Mouse (Mus musculus): ENCODE data around the gene Inhbb. TPM values are rescaled to one million over a fixed set of nuclear protein-coding genes. Genes with fewer than 3 reads are reported as not detected.
A peak's percentile ranks its signal among the peaks of the same experiment; 100 is the strongest.

Gene Inhbb
- polyA plus RNA-seq, 1 experiment, result 3.6 TPM

DNA sequence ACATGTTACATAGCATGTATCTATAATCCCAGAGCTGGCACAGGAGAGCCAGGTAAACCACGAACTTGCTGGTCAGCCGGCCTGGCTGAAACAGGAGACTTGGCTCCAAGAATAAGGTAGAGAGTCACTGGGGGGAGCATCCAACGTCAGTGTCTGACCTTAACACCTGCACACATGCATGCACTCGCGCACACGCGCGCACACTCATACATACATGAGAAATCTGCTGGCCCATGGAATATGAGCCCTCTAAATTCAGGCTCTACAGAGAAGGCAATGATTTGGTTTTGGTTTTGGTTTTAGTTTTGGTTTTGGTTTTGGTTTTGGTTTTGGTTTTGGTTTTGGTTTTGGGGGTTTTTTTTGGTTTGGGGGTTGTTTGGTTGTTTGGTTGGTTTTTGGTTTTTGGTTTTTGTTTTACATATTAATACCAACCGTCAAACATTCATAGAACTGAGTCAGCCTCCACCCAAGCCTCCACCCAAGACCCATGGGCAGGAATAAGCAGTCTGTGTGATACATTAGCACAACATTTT, 16.1 kb upstream of the Inhbb start:
- Histone ChIP-seq H3K4me3 (ENCODE audit: control insufficient read depth, insufficient read depth, low read length) (no peak overlapping the region), H3K4me1 (replicated peaks; ENCODE audit: control insufficient read depth, insufficient read depth, low read length) (no peaks in the 10 kb centered on the region), H3K36me3 (ENCODE audit: control insufficient read depth, insufficient read depth, low read length) (no peaks in the 10 kb centered on the region), H3K27ac (ENCODE audit: control insufficient read depth, insufficient read depth, low read length) (no peak overlapping the region; the same call in 1 of the 2 replicates), H3K27me3 (ENCODE audit: control insufficient read depth, insufficient read depth, low read length) (no peaks in the 10 kb centered on the region)
- WGBS, result 92% methylated on average over 9 of the region's 9 CpGs
- DNase-seq, result no peak
- TF ChIP-seq CTCF (IDR thresholded peaks at IDR 0.05; ENCODE audit: borderline replicate concordance, control insufficient read depth, extremely low read depth, insufficient read depth, low read length, poor library complexity), result no peak
- no peak for TF ChIP-seq POLR2A (IDR thresholded peaks at IDR 0.05; ENCODE audit: control insufficient read depth, extremely low read depth, insufficient read depth, low read length, poor library complexity)

DNA sequence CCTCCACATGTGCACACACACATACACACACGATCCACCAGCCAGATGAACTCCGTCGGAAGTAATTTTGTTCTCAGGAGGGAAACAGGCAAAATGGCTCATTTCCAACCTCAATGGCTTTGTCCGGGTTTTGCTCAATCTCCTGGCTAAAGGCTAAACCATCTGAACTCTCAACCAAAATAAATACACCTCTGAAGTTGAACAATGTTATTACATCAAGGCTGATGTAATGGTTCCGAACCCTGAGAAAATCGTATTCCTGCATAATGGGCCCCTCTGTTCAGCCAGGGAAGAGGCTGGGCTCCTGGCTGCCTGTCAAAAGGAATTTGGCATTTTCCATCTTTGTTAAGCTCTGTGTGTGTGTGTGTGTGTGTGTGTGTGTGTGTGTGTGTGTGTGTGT, 15.4 kb upstream of the Inhbb start:
- TF ChIP-seq CTCF (IDR thresholded peaks at IDR 0.05; ENCODE audit: borderline replicate concordance, control insufficient read depth, extremely low read depth, insufficient read depth, low read length, poor library complexity) (no peak), POLR2A (IDR thresholded peaks at IDR 0.05; ENCODE audit: control insufficient read depth, extremely low read depth, insufficient read depth, low read length, poor library complexity) (no peak)
- H3K36me3 ChIP-seq (ENCODE audit: control insufficient read depth, insufficient read depth, low read length), result no peaks in the 10 kb centered on the region
- no peak overlapping the region for H3K4me3 ChIP-seq (ENCODE audit: control insufficient read depth, insufficient read depth, low read length)
- H3K27me3 ChIP-seq (ENCODE audit: control insufficient read depth, insufficient read depth, low read length), result no peaks in the 10 kb centered on the region
- 92% methylated on average over 6 of the region's 6 CpGs for WGBS
- no peak for DNase-seq
- H3K27ac ChIP-seq (ENCODE audit: control insufficient read depth, insufficient read depth, low read length), result no peak overlapping the region
- no peaks in the 10 kb centered on the region for H3K4me1 ChIP-seq (replicated peaks; ENCODE audit: control insufficient read depth, insufficient read depth, low read length)

DNA sequence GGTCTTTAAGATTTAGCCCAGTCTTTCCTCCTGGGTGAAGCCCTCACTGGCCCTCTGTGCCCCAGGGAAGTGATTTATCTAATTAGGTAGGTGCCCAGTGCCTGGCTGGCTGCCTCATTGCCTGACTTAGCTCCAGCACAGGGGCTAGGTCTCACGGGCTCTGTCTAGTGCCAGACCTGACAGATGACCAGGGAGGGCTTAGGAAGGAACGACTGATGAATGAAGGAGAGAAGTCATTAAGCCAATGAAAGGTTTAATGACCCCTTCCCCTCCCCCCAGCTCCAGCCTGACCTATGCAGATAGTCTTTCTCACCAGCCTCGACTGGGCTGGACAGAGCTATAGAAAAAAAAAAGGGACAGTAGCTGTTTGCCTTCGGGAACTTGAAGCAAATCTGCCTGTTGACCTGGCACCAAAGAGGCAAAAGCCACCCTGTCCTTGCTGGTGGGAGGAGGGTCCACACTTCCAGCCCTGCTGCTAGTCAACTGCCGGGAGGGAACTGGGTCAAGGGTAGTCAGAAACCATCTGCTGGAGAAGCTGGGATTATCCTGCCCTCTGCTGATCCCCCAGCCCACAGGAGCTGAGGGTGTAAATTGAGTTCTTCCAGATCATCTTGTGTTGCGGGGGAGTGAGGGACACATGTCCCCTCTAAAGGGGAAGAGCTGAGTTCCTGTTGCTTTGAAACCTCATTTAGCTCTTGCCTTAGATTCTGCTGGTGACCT, 2.3 kb upstream of the Inhbb start:
- no peaks in the 10 kb centered on the region; the same call in 1 of the 2 replicates for H3K4me1 ChIP-seq (replicated peaks; ENCODE audit: control insufficient read depth, insufficient read depth, low read length)
- no peak overlapping the region for H3K27ac ChIP-seq (ENCODE audit: control insufficient read depth, insufficient read depth, low read length)
- H3K4me3 ChIP-seq (ENCODE audit: control insufficient read depth, insufficient read depth, low read length), result no peak overlapping the region
- TF ChIP-seq CTCF (IDR thresholded peaks at IDR 0.05; ENCODE audit: borderline replicate concordance, control insufficient read depth, extremely low read depth, insufficient read depth, low read length, poor library complexity) (no peak), POLR2A (IDR thresholded peaks at IDR 0.05; ENCODE audit: control insufficient read depth, extremely low read depth, insufficient read depth, low read length, poor library complexity) (no peak)
- 31% methylated on average over 6 of the region's 6 CpGs for WGBS
- no peaks in the 10 kb centered on the region for H3K36me3 ChIP-seq (ENCODE audit: control insufficient read depth, insufficient read depth, low read length)
- peaks cover 23% of the 10 kb centered on the region for H3K27me3 ChIP-seq (ENCODE audit: control insufficient read depth, insufficient read depth, low read length)
- DNase-seq, result no peak

DNA sequence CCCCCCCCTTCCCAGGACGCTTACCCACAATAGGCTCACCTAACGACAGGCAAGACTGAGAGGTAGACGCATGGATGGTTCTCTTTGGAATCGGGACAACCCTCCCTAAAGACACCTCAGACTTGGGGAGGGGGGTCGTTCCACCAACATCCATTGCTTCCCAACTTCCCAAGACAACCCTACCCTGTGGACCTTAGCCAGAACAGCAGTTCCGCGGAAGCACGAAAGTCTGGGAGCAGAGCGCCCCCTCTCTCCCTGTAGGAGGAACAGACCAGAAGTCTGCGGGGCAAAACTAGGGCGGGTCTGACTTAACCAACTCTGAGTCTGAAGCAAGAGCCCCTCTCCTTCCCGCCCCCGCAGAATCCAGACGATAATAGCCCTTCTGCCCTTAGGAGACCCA, 1.5 kb upstream of the Inhbb start:
- WGBS, result 12% methylated on average over 14 of the region's 14 CpGs
- H3K27me3 ChIP-seq (ENCODE audit: control insufficient read depth, insufficient read depth, low read length), result peaks cover 23% of the 10 kb centered on the region

DNA sequence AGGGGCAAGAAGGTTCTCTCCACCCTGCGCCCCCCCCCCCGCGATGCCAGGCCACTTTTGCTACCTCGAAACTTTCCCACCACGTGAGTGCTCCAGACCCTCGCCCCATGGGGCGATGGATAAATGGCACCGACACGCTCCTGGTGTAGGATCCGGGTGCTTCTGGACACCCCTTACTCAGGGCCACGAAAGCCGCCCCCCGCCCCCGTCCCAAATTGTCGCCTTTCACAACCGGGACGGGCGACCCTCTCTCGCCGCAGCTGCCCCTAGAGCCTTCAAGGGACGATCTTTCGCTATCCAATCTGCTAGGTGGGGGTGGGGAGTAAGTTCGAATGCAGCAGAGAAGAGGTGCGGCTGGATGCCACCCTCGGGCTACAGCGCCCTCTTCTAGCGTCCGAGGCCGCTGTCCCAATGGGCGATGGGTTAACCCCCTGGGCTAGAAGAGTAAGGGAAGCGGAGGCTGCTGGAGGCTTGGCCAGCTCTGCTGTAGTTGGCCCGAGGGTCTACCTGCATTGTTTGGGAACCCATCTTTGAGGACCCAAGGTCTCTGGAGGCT, 490 bp upstream of the Inhbb start:
- Histone ChIP-seq H3K27me3 (ENCODE audit: control insufficient read depth, insufficient read depth, low read length) (peaks cover 26% of the 10 kb centered on the region), H3K4me3 (ENCODE audit: control insufficient read depth, insufficient read depth, low read length) (no peak overlapping the region), H3K4me1 (replicated peaks; ENCODE audit: control insufficient read depth, insufficient read depth, low read length) (no peaks in the 10 kb centered on the region; the same call in 1 of the 2 replicates), H3K27ac (ENCODE audit: control insufficient read depth, insufficient read depth, low read length) (no peak overlapping the region), H3K36me3 (ENCODE audit: control insufficient read depth, insufficient read depth, low read length) (no peaks in the 10 kb centered on the region)
- no peak for TF ChIP-seq POLR2A (IDR thresholded peaks at IDR 0.05; ENCODE audit: control insufficient read depth, extremely low read depth, insufficient read depth, low read length, poor library complexity)
- no peak for TF ChIP-seq CTCF (IDR thresholded peaks at IDR 0.05; ENCODE audit: borderline replicate concordance, control insufficient read depth, extremely low read depth, insufficient read depth, low read length, poor library complexity)
- DNase-seq, result no peak
- 5% methylated on average over 30 of the region's 32 CpGs for WGBS

More for the DNA sequence above, 1.5 kb upstream of the Inhbb start:
- DNase-seq, result no peak
- Histone ChIP-seq H3K36me3 (ENCODE audit: control insufficient read depth, insufficient read depth, low read length) (no peaks in the 10 kb centered on the region), H3K4me1 (replicated peaks; ENCODE audit: control insufficient read depth, insufficient read depth, low read length) (no peaks in the 10 kb centered on the region; the same call in 1 of the 2 replicates), H3K4me3 (ENCODE audit: control insufficient read depth, insufficient read depth, low read length) (no peak overlapping the region), H3K27ac (ENCODE audit: control insufficient read depth, insufficient read depth, low read length) (no peak overlapping the region)
- no peak for TF ChIP-seq CTCF (IDR thresholded peaks at IDR 0.05; ENCODE audit: borderline replicate concordance, control insufficient read depth, extremely low read depth, insufficient read depth, low read length, poor library complexity)
- no peak for TF ChIP-seq POLR2A (IDR thresholded peaks at IDR 0.05; ENCODE audit: control insufficient read depth, extremely low read depth, insufficient read depth, low read length, poor library complexity)

DNA sequence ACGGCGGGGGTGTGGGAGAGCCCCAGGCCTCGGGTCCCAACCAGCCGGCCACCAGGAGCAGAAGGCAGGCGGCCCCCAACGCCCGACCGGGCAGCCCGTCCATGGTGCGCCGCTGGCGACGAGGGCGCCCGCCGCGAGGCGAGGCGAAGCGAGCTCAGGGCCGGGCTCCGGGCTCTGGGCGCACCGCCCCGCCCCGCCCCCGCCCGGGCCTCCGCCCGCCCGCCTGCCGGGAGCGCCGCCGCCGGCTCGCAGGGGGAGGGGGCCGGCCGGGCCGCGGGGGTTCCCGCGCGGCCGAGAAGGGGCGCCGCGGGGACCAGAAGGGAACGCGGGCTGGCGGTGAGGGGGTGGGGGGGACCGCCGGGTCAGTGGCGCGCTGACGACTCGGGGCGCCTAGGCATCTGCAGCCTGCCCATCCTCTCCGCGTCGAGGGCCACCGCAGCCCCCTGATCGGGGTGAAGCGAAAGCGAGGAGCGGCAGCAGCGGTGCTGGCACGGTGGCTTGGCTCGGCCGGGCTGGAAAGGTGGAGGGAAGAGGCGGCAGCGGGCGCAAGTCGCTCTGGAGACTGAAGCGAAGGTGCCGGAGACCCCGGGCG, 968 bp downstream of the Inhbb start:
- no peaks in the 10 kb centered on the region for H3K36me3 ChIP-seq (ENCODE audit: control insufficient read depth, insufficient read depth, low read length)
- TF ChIP-seq CTCF (IDR thresholded peaks at IDR 0.05; ENCODE audit: borderline replicate concordance, control insufficient read depth, extremely low read depth, insufficient read depth, low read length, poor library complexity) (no peak), POLR2A (IDR thresholded peaks at IDR 0.05; ENCODE audit: control insufficient read depth, extremely low read depth, insufficient read depth, low read length, poor library complexity) (no peak)
- H3K27ac ChIP-seq (ENCODE audit: control insufficient read depth, insufficient read depth, low read length), result no peak overlapping the region
- H3K4me1 ChIP-seq (replicated peaks; ENCODE audit: control insufficient read depth, insufficient read depth, low read length), result no peaks in the 10 kb centered on the region; the same call in 1 of the 2 replicates
- peak overlapping the region; percentile 19 for H3K4me3 ChIP-seq (ENCODE audit: control insufficient read depth, insufficient read depth, low read length)
- DNase-seq, result no peak
- WGBS, result 2% methylated on average over 72 of the region's 78 CpGs
- H3K27me3 ChIP-seq (ENCODE audit: control insufficient read depth, insufficient read depth, low read length), result peaks cover 26% of the 10 kb centered on the region
